Mouse (Mus musculus) stomach, postnatal 0 days (tissue): ENCODE results near the gene 4930578C19Rik.

Experiments
- CTCF ChIP-seq: IDR thresholded peaks from 2 replicates; pipeline ENCODE4 v1.5.1; 2016; ENCODE audit warnings: antibody characterized with exemption, low read depth, mild to moderate bottlenecking, moderate library complexity
- EP300 ChIP-seq: optimal IDR thresholded peaks from 2 replicates; pipeline ENCODE3; 2016; ENCODE audit warnings: antibody characterized with exemption

GRCm38 (mm10) chrX:18442066-18442465 is 19.1 kb downstream of the 4930578C19Rik start:
- peak; percentile 81 for TF ChIP-seq CTCF
- TF ChIP-seq EP300, result no peak
